Mouse (Mus musculus) CH12.LX (cell line): ENCODE measurements around the gene Gm43951. TPM values are rescaled to one million over a fixed set of nuclear protein-coding genes. Genes with fewer than 3 reads are reported as not detected.
A peak's percentile ranks its signal among the peaks of the same experiment; 100 is the strongest.

ENCODE experiments used
- DNase-seq: peaks from one replicate; pipeline ENCODE4 v3.0.0-alpha.2; 2013; ENCODE audit errors: extremely low read depth
- H3K27ac ChIP-seq: 2 replicates; pipeline ENCODE4 v1.5.1; 2012; ENCODE audit warnings: low read depth, mild to moderate bottlenecking, control low read depth, moderate library complexity; ENCODE audit not compliant: insufficient read depth
- H3K27me3 ChIP-seq: replicated peaks from 2 replicates; pipeline ENCODE3; 2012; ENCODE audit warnings: inconsistent platforms
- H3K36me3 ChIP-seq, 2 experiments: replicated peaks in 1 of 2; 2 replicates each; pipeline versions ENCODE3 to v1.6.1; 2012; ENCODE audit warnings: inconsistent platforms in 1 of 2, low read length in 1 of 2, mild to moderate bottlenecking in 1 of 2, mixed read lengths in 1 of 2, moderate library complexity in 1 of 2; ENCODE audit not compliant: control insufficient read depth in 1 of 2, insufficient read depth in 1 of 2
- H3K4me1 ChIP-seq, 2 experiments: 2 replicates each; pipeline ENCODE4 v1.6.1; 2012; ENCODE audit warnings: inconsistent platforms in 1 of 2, moderate library complexity in 1 of 2; ENCODE audit not compliant: insufficient read depth in 2 of 2, control insufficient read depth in 1 of 2
- H3K4me2 ChIP-seq: 2 replicates; pipeline ENCODE4 v1.6.1; 2012; ENCODE audit warnings: low read depth, mild to moderate bottlenecking, control low read depth; ENCODE audit not compliant: poor library complexity, insufficient read depth, severe bottlenecking
- H3K4me3 ChIP-seq, 3 experiments: fragments of 150-350 bp in 1 of 3; sonication (generic) in 1 of 3; replicated peaks in 1 of 3; 2 replicates each; pipeline versions ENCODE3 to v1.5.1; 2011 to 2012; ENCODE audit warnings: low read depth in 2 of 3, low read length in 2 of 3, mild to moderate bottlenecking in 2 of 3, moderate library complexity in 2 of 3, control low read depth in 1 of 3, improper control_type of control experiment in 1 of 3, inconsistent platforms in 1 of 3, mixed read lengths in 1 of 3; ENCODE audit not compliant: poor library complexity in 1 of 3
- H3K79me2 ChIP-seq: replicated peaks from 2 replicates; pipeline ENCODE4 v1.6.1; 2012; ENCODE audit warnings: mild to moderate bottlenecking, moderate library complexity; ENCODE audit not compliant: control insufficient read depth, poor library complexity, insufficient read depth, severe bottlenecking; ENCODE audit errors: extremely low read depth
- H3K9ac ChIP-seq: 2 replicates; pipeline ENCODE4 v1.6.1; 2012; ENCODE audit warnings: low read depth, mild to moderate bottlenecking, control low read depth, moderate library complexity; ENCODE audit not compliant: insufficient read depth
- H3K9me3 ChIP-seq: replicated peaks from 2 replicates; pipeline ENCODE3; 2012; ENCODE audit warnings: low read length, inconsistent platforms, mixed read lengths
- BHLHE40 ChIP-seq: IDR thresholded peaks from 2 replicates; pipeline ENCODE4 v1.6.1; 2011; ENCODE audit warnings: mild to moderate bottlenecking, low read depth, low read length, improper control_type of control experiment
- CHD1 ChIP-seq: IDR thresholded peaks from 2 replicates; pipeline ENCODE4 v1.6.1; 2012; ENCODE audit warnings: low read depth, low read length, improper control_type of control experiment, inconsistent platforms
- CHD2 ChIP-seq: IDR thresholded peaks from 2 replicates; pipeline ENCODE4 v1.6.1; 2011; ENCODE audit warnings: low read length, improper control_type of control experiment
- CTCF ChIP-seq, 2 experiments: IDR thresholded peaks in 1 of 2; conservative IDR thresholded peaks in 1 of 2; 2 replicates each; pipeline ENCODE4 v1.5.1; 2011 to 2012; ENCODE audit warnings: low read depth in 2 of 2, low read length in 2 of 2, improper control_type of control experiment in 1 of 2, inconsistent platforms in 1 of 2, mild to moderate bottlenecking in 1 of 2, moderate library complexity in 1 of 2
- E2F4 ChIP-seq: IDR thresholded peaks from 2 replicates; pipeline ENCODE4 v1.6.1; 2011; ENCODE audit warnings: low read depth, low read length, improper control_type of control experiment; ENCODE audit not compliant: insufficient replicate concordance
- ELF1 ChIP-seq: IDR thresholded peaks from 2 replicates; pipeline ENCODE4 v1.6.1; 2014; ENCODE audit warnings: low read depth, mild to moderate bottlenecking, inconsistent platforms, low read length, improper control_type of control experiment
- ETS1 ChIP-seq: conservative IDR thresholded peaks from 2 replicates; pipeline ENCODE4 v1.6.1; 2012; ENCODE audit warnings: low read depth, mild to moderate bottlenecking, inconsistent platforms, low read length, improper control_type of control experiment, moderate library complexity
- GABPA ChIP-seq: IDR thresholded peaks from 2 replicates; pipeline ENCODE4 v1.6.1; 2012; ENCODE audit warnings: low read depth, low read length, improper control_type of control experiment, inconsistent platforms; ENCODE audit not compliant: insufficient replicate concordance
- KAT2A ChIP-seq: IDR thresholded peaks from 2 replicates; pipeline ENCODE4 v1.6.1; 2012; ENCODE audit warnings: low read length, improper control_type of control experiment, inconsistent platforms; ENCODE audit not compliant: insufficient replicate concordance
- MAX ChIP-seq: IDR thresholded peaks from 2 replicates; pipeline ENCODE4 v1.6.1; 2011; ENCODE audit warnings: low read length, improper control_type of control experiment
- MAZ ChIP-seq: IDR thresholded peaks from 2 replicates; pipeline ENCODE4 v1.6.1; 2012; ENCODE audit warnings: low read depth, mild to moderate bottlenecking, inconsistent platforms, low read length, improper control_type of control experiment, moderate library complexity
- MEF2A ChIP-seq: IDR thresholded peaks from 2 replicates; pipeline ENCODE4 v1.6.1; 2014; ENCODE audit warnings: low read depth, mild to moderate bottlenecking, inconsistent platforms, low read length, improper control_type of control experiment, borderline replicate concordance
- MXI1 ChIP-seq: IDR thresholded peaks from 2 replicates; pipeline ENCODE4 v1.6.1; 2011; ENCODE audit warnings: mild to moderate bottlenecking, low read depth, low read length, improper control_type of control experiment
- MYC ChIP-seq: IDR thresholded peaks from 2 replicates; pipeline ENCODE4 v1.6.1; 2011; ENCODE audit warnings: low read depth, mild to moderate bottlenecking, improper control_type of control experiment, low read length
- NELFE ChIP-seq: IDR thresholded peaks from 2 replicates; pipeline ENCODE4 v1.6.1; 2011; ENCODE audit warnings: low read depth, low read length, improper control_type of control experiment
- POLR2A ChIP-seq: IDR thresholded peaks from 2 replicates; pipeline ENCODE4 v1.6.1; 2011; ENCODE audit warnings: low read depth, mild to moderate bottlenecking, improper control_type of control experiment, low read length
- POLR2AphosphoS2 ChIP-seq: IDR thresholded peaks from 2 replicates; pipeline ENCODE4 v1.6.1; 2011; ENCODE audit warnings: low read depth, low read length, improper control_type of control experiment
- RAD21 ChIP-seq: IDR thresholded peaks from 2 replicates; pipeline ENCODE4 v1.6.1; 2011; ENCODE audit warnings: low read depth, mild to moderate bottlenecking, low read length, improper control_type of control experiment, moderate library complexity
- SIN3A ChIP-seq: IDR thresholded peaks from 2 replicates; pipeline ENCODE4 v1.6.1; 2012; ENCODE audit warnings: low read length, improper control_type of control experiment, inconsistent platforms
- SMC3 ChIP-seq: IDR thresholded peaks from 2 replicates; pipeline ENCODE4 v1.6.1; 2011; ENCODE audit warnings: low read depth, low read length, improper control_type of control experiment
- TBP ChIP-seq: conservative IDR thresholded peaks from 2 replicates; pipeline ENCODE4 v1.6.1; 2011; ENCODE audit warnings: low read depth, low read length, improper control_type of control experiment
- UBTF ChIP-seq: IDR thresholded peaks from 2 replicates; pipeline ENCODE4 v1.6.1; 2012; ENCODE audit warnings: low read depth, mild to moderate bottlenecking, inconsistent platforms, low read length, improper control_type of control experiment, moderate library complexity
- USF1 ChIP-seq: IDR thresholded peaks from 2 replicates; pipeline ENCODE4 v1.6.1; 2014; ENCODE audit warnings: low read depth, mild to moderate bottlenecking, inconsistent platforms, low read length, improper control_type of control experiment
- USF2 ChIP-seq: conservative IDR thresholded peaks from 2 replicates; pipeline ENCODE4 v1.6.1; 2011; ENCODE audit warnings: low read depth, low read length, improper control_type of control experiment
- ZC3H11A ChIP-seq: IDR thresholded peaks from 2 replicates; pipeline ENCODE4 v1.6.1; 2012; ENCODE audit warnings: low read depth, mild to moderate bottlenecking, inconsistent platforms, low read length, improper control_type of control experiment
- ZKSCAN1 ChIP-seq: IDR thresholded peaks from 2 replicates; pipeline ENCODE4 v1.6.1; 2012; ENCODE audit warnings: low read depth, inconsistent platforms, low read length, improper control_type of control experiment, borderline replicate concordance
- ZMIZ1 ChIP-seq: IDR thresholded peaks from 2 replicates; pipeline ENCODE4 v1.6.1; 2012; ENCODE audit warnings: low read depth, mild to moderate bottlenecking, inconsistent platforms, low read length, improper control_type of control experiment
- ZNF384 ChIP-seq: IDR thresholded peaks from 2 replicates; pipeline ENCODE4 v1.6.1; 2012; ENCODE audit warnings: low read depth, low read length, improper control_type of control experiment, inconsistent platforms
- dilution Hi-C: fragments of 300-500 bp; cut with MboI; formaldehyde crosslinking; loops from 2 replicates; pipeline ENCODE4 v1.14.3; 2020; ENCODE audit warnings: low sequenced_read_pairs; ENCODE audit not compliant: extremely low pct_unique_long_range_greater_than_20kb, extremely low pct_ligation_motif_present
- in situ Hi-C: fragments of 300-500 bp; cut with MboI; formaldehyde crosslinking; loops from 3 replicates; pipeline ENCODE4 v1.14.3; 2019; ENCODE audit warnings: low sequenced_read_pairs, low pct_ligation_motif_present, low pct_unique_long_range_greater_than_20kb, mixed read lengths
- polyA plus RNA-seq: library from polyadenylated mRNA; unstranded; fragments of >175 nt; gene quantifications from 2 replicates; pipeline ENCODE4 v1.2.1, GENCODE M21; 2012; ENCODE audit warnings: low read depth; ENCODE audit not compliant: insufficient read length
- total RNA-seq, 2 experiments: library from RNA; depleted of rRNA; stranded (reverse); fragments of 300-350 nt in 1 of 2; fragments of >200 nt in 1 of 2; gene quantifications; 2 replicates each; pipeline ENCODE4 v1.2.3; 2012 to 2014

Gene Gm43951
- 0.46 and 0.47 TPM in 2 replicates for total RNA-seq (2012; rRNA removed)
- not detected in 2 replicates for total RNA-seq (2014; rRNA removed)
- polyA plus RNA-seq: 0.39 and 0.44 TPM in 2 replicates

- Histone ChIP-seq H3K27me3 (no peaks in the 10 kb centered on the region), H3K4me1 (peaks cover 11 to 42% of the 10 kb centered on the region in 2 experiments), H3K36me3 (peaks cover 14 to 48% of the 10 kb centered on the region in 2 experiments), H3K9me3 (no peaks in the 10 kb centered on the region), H3K4me2 (peak within 1 kb of the TSS; percentile 98), H3K9ac (peak within 1 kb of the TSS; percentile 92), H3K27ac (no peak within 1 kb of the TSS), H3K4me3 (peak within 1 kb of the TSS; percentile 66 to 94 (median 78)), H3K79me2 (peaks cover 7% of the 10 kb centered on the region)
- TF ChIP-seq NELFE: peak; percentile 2; the same call in 1 of the 2 replicates
- TF ChIP-seq POLR2A: no peak
- TF ChIP-seq CTCF (conservative IDR thresholded peaks at IDR 0.05 in 1 of 2, IDR thresholded peaks at IDR 0.05 in 1 of 2; ENCODE audit: low read depth in 2 of 2, low read length in 2 of 2): no peak
- TF ChIP-seq MEF2A: no peak
- TF ChIP-seq BHLHE40: peak; percentile 25; the same call in 1 of the 2 replicates
- no peak for TF ChIP-seq SMC3
- TF ChIP-seq CHD2: no peak
- peak; percentile 74 for TF ChIP-seq UBTF
- no peak for TF ChIP-seq MYC
- no peak for TF ChIP-seq SIN3A
- no peak for TF ChIP-seq ETS1
- TF ChIP-seq MAX: peak; percentile 32; the same call in 1 of the 2 replicates
- no peak for TF ChIP-seq TBP
- TF ChIP-seq ZC3H11A: no peak
- no peak for TF ChIP-seq RAD21
- no peak for TF ChIP-seq E2F4
- no peak for TF ChIP-seq KAT2A
- TF ChIP-seq USF2: no peak
- no peak for TF ChIP-seq ZKSCAN1
- no peak for TF ChIP-seq USF1
- TF ChIP-seq MAZ: no peak; the same call in 1 of the 2 replicates
- TF ChIP-seq MXI1: no peak
- no peak for TF ChIP-seq ZNF384
- no peak for TF ChIP-seq GABPA
- 0 out of 2 replicates have a peak, but pooled peaks have one; percentile 32 for TF ChIP-seq ZMIZ1
- TF ChIP-seq POLR2AphosphoS2: no peak; the same call in 1 of the 2 replicates
- no peak for TF ChIP-seq ELF1
- peak; percentile 75; the same call in 1 of the 2 replicates for TF ChIP-seq CHD1
- dilution Hi-C loops (no loop called here), in situ Hi-C loops (loop anchor here (5.0 to 25.0 kb wide), 2 partner anchors 139 to 331 kb away; no protein-coding TSS in a partner anchor)
- peak; percentile 29 for DNase-seq
Measured at GRCm38 (mm10) chr11:72206341-72207203, at the start of gene Gm43951. Gene Gm43951 (minus strand): TSS chr11:72206840.
